Mouse (Mus musculus): ENCODE measurements around the gene Fh1. TPM values are rescaled to one million over a fixed set of nuclear protein-coding genes. Genes with fewer than 3 reads are reported as not detected.

Gene Fh1
- polyA plus RNA-seq, 1 experiment, result 24.0 TPM

DNA sequence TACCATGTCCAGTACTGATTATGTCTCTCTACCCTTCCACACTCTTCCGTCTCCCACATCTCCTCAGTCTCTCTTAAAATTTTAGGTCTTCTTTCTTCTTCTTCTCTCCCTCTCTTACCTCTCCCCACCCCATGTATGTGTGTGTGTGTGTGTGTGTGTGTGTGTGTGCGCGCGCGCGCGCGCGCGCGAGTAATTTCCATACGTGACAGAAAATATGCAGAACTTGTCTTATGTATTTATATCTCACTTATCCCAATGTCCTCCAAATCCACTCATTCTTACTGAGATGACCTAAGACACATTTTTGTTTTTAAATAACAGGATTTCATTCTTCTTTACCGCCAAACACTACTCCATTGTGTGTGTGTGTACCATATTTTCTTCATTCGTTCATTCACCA lies 7.0 kb upstream of the Fh1 start:
- H3K4me1 ChIP-seq (ENCODE audit: control insufficient read depth, insufficient read depth, low read length), result no peaks in the 10 kb centered on the region
- no peaks in the 10 kb centered on the region for H3K36me3 ChIP-seq (ENCODE audit: control insufficient read depth, insufficient read depth, low read length)
- no peak overlapping the region for H3K27ac ChIP-seq (ENCODE audit: control insufficient read depth, insufficient read depth, low read depth, low read length)
- no peaks in the 10 kb centered on the region for H3K27me3 ChIP-seq (ENCODE audit: control insufficient read depth, insufficient read depth, low read length)
- TF ChIP-seq POLR2A (IDR thresholded peaks at IDR 0.05; ENCODE audit: control insufficient read depth, low read depth, low read length), result no peak
- TF ChIP-seq CTCF (IDR thresholded peaks at IDR 0.05; ENCODE audit: control insufficient read depth, insufficient read depth, insufficient replicate concordance, low read depth, low read length), result no peak
- H3K4me3 ChIP-seq (ENCODE audit: control insufficient read depth, low read depth, low read length), result no peak overlapping the region

GRCm38 (mm10) chr1:175631721-175632221 lies 6.3 kb upstream of the Fh1 start:
- TF ChIP-seq CTCF (IDR thresholded peaks at IDR 0.05; ENCODE audit: control insufficient read depth, insufficient read depth, insufficient replicate concordance, low read depth, low read length) (no peak), POLR2A (IDR thresholded peaks at IDR 0.05; ENCODE audit: control insufficient read depth, low read depth, low read length) (no peak)
- H3K27ac ChIP-seq (ENCODE audit: control insufficient read depth, insufficient read depth, low read depth, low read length), result no peak overlapping the region
- H3K27me3 ChIP-seq (ENCODE audit: control insufficient read depth, insufficient read depth, low read length), result no peaks in the 10 kb centered on the region
- H3K36me3 ChIP-seq (ENCODE audit: control insufficient read depth, insufficient read depth, low read length), result no peaks in the 10 kb centered on the region
- H3K4me1 ChIP-seq (ENCODE audit: control insufficient read depth, insufficient read depth, low read length), result no peaks in the 10 kb centered on the region
- no peak overlapping the region for H3K4me3 ChIP-seq (ENCODE audit: control insufficient read depth, low read depth, low read length)

GRCm38 (mm10) chr1:175631080-175631479 lies 5.6 kb upstream of the Fh1 start:
- H3K27ac ChIP-seq (ENCODE audit: control insufficient read depth, insufficient read depth, low read depth, low read length), result no peak overlapping the region
- no peaks in the 10 kb centered on the region for H3K27me3 ChIP-seq (ENCODE audit: control insufficient read depth, insufficient read depth, low read length)
- TF ChIP-seq POLR2A (IDR thresholded peaks at IDR 0.05; ENCODE audit: control insufficient read depth, low read depth, low read length), result no peak
- no peak overlapping the region for H3K4me3 ChIP-seq (ENCODE audit: control insufficient read depth, low read depth, low read length)
- no peaks in the 10 kb centered on the region for H3K4me1 ChIP-seq (ENCODE audit: control insufficient read depth, insufficient read depth, low read length)
- H3K36me3 ChIP-seq (ENCODE audit: control insufficient read depth, insufficient read depth, low read length), result no peaks in the 10 kb centered on the region

GRCm38 (mm10) chr1:175630345-175630744 lies 4.9 kb upstream of the Fh1 start:
- H3K4me1 ChIP-seq (ENCODE audit: control insufficient read depth, insufficient read depth, low read length), result no peaks in the 10 kb centered on the region
- H3K4me3 ChIP-seq (ENCODE audit: control insufficient read depth, low read depth, low read length), result no peak overlapping the region
- no peak overlapping the region for H3K27ac ChIP-seq (ENCODE audit: control insufficient read depth, insufficient read depth, low read depth, low read length)
- no peak for TF ChIP-seq CTCF (IDR thresholded peaks at IDR 0.05; ENCODE audit: control insufficient read depth, insufficient read depth, insufficient replicate concordance, low read depth, low read length)
- no peak for TF ChIP-seq POLR2A (IDR thresholded peaks at IDR 0.05; ENCODE audit: control insufficient read depth, low read depth, low read length)
- H3K27me3 ChIP-seq (ENCODE audit: control insufficient read depth, insufficient read depth, low read length), result no peaks in the 10 kb centered on the region
- H3K36me3 ChIP-seq (ENCODE audit: control insufficient read depth, insufficient read depth, low read length), result no peaks in the 10 kb centered on the region

DNA sequence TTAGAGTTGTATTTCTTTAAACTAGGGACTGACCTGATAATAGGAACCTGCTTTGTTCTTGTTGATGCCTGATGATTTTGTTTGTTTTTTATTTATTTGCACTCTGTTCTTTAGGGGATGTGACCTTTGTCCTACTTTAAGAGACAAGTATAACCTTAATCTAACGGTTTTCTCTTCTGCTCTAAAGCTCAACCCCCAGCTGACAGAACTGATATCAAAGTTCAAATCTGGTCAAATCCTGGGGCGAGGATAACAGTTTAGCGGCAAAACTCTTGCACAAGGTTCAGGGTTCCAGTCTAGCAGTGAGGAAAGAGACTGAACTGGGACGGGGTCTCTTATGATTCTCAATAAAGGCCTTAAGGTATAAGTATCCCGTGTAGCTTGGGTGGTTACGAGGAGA lies 3.8 kb upstream of the Fh1 start:
- no peaks in the 10 kb centered on the region for H3K27me3 ChIP-seq (ENCODE audit: control insufficient read depth, insufficient read depth, low read length)
- H3K36me3 ChIP-seq (ENCODE audit: control insufficient read depth, insufficient read depth, low read length), result no peaks in the 10 kb centered on the region
- no peak for TF ChIP-seq CTCF (IDR thresholded peaks at IDR 0.05; ENCODE audit: control insufficient read depth, insufficient read depth, insufficient replicate concordance, low read depth, low read length)
- no peak for TF ChIP-seq POLR2A (IDR thresholded peaks at IDR 0.05; ENCODE audit: control insufficient read depth, low read depth, low read length)
- H3K4me1 ChIP-seq (ENCODE audit: control insufficient read depth, insufficient read depth, low read length), result no peaks in the 10 kb centered on the region
- H3K4me3 ChIP-seq (ENCODE audit: control insufficient read depth, low read depth, low read length), result no peak overlapping the region
- H3K27ac ChIP-seq (ENCODE audit: control insufficient read depth, insufficient read depth, low read depth, low read length), result no peak overlapping the region

GRCm38 (mm10) chr1:175625990-175626692 lies 706 bp upstream of the Fh1 start:
- TF ChIP-seq CTCF (IDR thresholded peaks at IDR 0.05; ENCODE audit: control insufficient read depth, insufficient read depth, insufficient replicate concordance, low read depth, low read length) (no peak), POLR2A (IDR thresholded peaks at IDR 0.05; ENCODE audit: control insufficient read depth, low read depth, low read length) (no peak)
- Histone ChIP-seq H3K27ac (ENCODE audit: control insufficient read depth, insufficient read depth, low read depth, low read length) (peak overlapping the region; percentile 75), H3K4me3 (ENCODE audit: control insufficient read depth, low read depth, low read length) (peak overlapping the region; percentile 77; the same call in 1 of the 2 replicates)

GRCm38 (mm10) chr1:175623656-175624055 lies 1.8 kb downstream of the Fh1 start:
- Histone ChIP-seq H3K36me3 (ENCODE audit: control insufficient read depth, insufficient read depth, low read length) (no peaks in the 10 kb centered on the region), H3K4me3 (ENCODE audit: control insufficient read depth, low read depth, low read length) (no peak overlapping the region), H3K27me3 (ENCODE audit: control insufficient read depth, insufficient read depth, low read length) (no peaks in the 10 kb centered on the region), H3K4me1 (ENCODE audit: control insufficient read depth, insufficient read depth, low read length) (no peaks in the 10 kb centered on the region), H3K27ac (ENCODE audit: control insufficient read depth, insufficient read depth, low read depth, low read length) (no peak overlapping the region)
- TF ChIP-seq POLR2A (IDR thresholded peaks at IDR 0.05; ENCODE audit: control insufficient read depth, low read depth, low read length), result no peak
- no peak for TF ChIP-seq CTCF (IDR thresholded peaks at IDR 0.05; ENCODE audit: control insufficient read depth, insufficient read depth, insufficient replicate concordance, low read depth, low read length)

More at GRCm38 (mm10) chr1:175625990-175626692, 706 bp upstream of the Fh1 start:
- Histone ChIP-seq H3K36me3 (ENCODE audit: control insufficient read depth, insufficient read depth, low read length) (no peaks in the 10 kb centered on the region), H3K4me1 (ENCODE audit: control insufficient read depth, insufficient read depth, low read length) (no peaks in the 10 kb centered on the region), H3K27me3 (ENCODE audit: control insufficient read depth, insufficient read depth, low read length) (no peaks in the 10 kb centered on the region)
